Mouse (Mus musculus) spleen, postnatal 36 days (tissue): ENCODE measurements at regions not wholly inside any gene's neighbourhood (a gene's known extent, or its start where the extent isn't known, plus 50 kb on each side); places are given as distances from the start of the nearest gene placed in this dataset.
A peak's percentile ranks its signal among the peaks of the same experiment; 100 is the strongest.

ENCODE experiments used
- DNase-seq, 2 experiments: peaks; one replicate each; pipeline ENCODE4 v3.0.0; 2022; ENCODE audit warnings: low spot score in 2 of 2, mixed read lengths in 1 of 2

DNA sequence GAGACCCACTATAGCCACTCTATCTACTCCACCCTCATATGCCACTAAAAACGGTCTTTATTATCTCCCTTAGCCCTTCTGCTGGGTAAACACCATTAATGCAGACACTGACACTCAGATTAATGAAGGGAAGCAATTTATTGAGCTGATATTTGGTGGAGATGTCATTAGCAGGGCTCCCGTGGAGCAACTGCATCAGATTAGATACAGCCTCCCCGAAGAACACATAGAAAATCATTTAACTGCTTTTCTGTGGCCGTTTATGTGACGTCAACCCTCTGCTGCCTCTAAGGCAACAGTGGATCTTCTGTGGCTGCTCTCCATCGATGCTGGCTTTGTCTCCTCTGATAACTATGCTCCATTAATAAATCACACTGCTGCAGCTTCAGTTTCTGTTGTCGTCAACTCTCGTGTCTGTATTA, 207.2 kb upstream of the Hnrnpa3 start:
- no peak for DNase-seq

- no peak for DNase-seq
Observed at GRCm38 (mm10) chr2:75452274-75453148, 206.6 kb upstream of the Hnrnpa3 start.

- DNase-seq: no peak
Observed at GRCm38 (mm10) chr2:75455481-75455880, 203.6 kb upstream of the Hnrnpa3 start.

DNA sequence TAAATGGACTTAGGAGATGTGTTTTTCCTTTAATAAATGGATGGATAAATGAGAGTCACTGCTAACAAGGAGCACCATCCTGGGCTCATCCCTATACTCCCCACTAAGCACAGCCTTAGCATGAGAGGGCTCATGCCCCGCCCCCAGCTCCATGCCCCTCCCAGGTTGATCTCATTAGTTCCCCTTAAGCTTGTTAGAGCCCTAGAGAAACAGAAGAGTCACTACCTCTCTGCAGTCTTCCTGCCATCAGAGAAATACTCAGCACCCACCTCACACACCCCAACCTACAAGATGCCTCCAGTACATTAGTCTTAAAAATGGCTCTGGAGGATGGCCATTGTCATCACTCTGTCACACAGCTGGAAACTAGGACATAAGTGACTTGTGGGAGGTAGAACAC, 202.8 kb upstream of the Hnrnpa3 start:
- DNase-seq: no peak

GRCm38 (mm10) chr2:75457423-75457822, 201.6 kb upstream of the Hnrnpa3 start:
- DNase-seq: no peak

GRCm38 (mm10) chr2:75458898-75459297, 200.2 kb upstream of the Hnrnpa3 start:
- no peak for DNase-seq

DNA sequence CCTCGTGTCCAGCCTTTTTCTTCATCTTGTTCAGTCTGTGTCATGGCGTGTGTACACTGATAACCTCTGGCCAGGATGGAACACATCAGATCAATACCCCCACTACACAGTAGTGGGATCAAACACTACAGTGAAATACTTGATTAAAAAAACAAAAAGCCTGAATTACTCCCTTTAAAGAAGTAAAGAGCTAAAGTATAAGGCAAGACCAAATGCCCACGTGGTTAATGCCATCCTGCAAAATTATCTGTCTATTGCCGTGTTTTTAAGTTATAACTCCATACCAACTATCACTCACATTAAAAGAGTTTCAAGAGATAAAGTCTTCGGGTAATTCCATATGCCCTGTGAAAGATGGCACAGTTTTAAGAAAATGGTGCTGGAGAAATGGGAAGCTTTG, 198.6 kb upstream of the Hnrnpa3 start:
- DNase-seq: no peak

DNA sequence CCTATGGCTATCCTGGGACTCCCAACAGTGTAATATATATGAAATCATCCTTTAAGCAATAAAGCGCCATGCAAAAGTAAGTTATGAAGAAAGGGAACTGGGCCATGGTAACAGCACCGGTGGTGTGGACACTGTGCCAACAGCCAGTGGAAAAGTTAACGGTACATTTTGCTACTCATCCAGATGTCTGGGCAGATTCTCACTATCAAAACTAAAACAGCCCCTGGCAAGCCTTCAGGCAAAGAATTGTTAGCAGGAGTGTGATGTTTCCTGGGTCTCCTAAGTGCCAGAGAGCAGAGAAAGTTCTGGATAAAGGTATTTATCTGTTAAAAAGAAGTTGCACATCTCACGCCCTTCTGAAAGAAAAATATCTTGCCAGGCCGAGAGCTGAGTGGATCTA, 198.0 kb upstream of the Hnrnpa3 start:
- peak in 1 of 2 experiments; percentile 5 for DNase-seq

- DNase-seq: no peak
Observed at GRCm38 (mm10) chr2:75461421-75461991, 197.6 kb upstream of the Hnrnpa3 start.

DNA sequence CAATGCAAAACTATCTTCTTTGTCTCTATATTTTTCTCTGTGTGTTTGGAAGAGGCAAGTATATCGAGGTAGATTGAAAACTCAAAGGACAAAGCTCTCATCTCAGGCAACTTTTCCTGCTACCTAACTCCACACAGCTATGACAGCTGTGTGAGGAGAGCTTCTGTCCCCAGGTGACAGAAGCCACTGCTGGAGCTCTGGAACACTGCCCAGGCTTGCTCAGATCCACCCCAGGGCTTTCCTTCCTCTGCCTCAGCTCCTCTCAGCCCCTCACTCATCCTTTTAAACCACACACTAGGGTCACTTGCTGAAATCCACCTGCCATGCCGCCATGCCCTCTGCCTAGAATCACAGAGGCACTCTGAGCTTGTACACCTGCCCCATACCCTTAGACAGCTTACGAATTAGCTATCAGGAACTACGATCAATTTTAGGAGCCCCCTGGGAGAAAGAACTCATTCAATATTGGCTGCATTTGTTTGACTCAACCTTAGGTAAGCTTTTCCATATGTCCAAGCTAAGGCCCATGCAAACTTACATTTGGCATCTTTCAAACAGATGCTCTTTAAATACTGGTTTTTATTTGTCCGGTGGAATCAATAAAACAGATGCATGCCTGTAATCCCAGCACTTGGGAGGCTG, 196.9 kb upstream of the Hnrnpa3 start:
- no peak for DNase-seq

DNA sequence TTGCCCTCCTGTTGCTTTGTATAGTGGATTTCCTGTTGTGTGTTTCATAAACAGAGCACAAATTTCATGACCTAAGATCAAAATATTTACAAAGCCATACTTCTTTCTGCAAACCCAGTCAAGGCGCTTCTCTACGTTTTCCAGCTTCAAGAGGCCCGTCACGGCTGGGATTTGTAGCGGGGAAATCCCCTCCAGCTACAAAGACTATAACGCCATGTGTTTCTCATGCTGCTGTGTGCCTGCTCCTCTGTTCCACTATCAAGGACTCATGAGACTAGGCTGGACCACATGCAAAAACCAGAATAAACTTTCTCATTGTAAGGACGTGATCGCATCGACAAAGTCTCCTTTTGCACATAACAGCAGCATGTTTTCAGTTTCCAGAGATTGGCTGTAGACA, 196.0 kb upstream of the Hnrnpa3 start:
- DNase-seq: no peak

DNA sequence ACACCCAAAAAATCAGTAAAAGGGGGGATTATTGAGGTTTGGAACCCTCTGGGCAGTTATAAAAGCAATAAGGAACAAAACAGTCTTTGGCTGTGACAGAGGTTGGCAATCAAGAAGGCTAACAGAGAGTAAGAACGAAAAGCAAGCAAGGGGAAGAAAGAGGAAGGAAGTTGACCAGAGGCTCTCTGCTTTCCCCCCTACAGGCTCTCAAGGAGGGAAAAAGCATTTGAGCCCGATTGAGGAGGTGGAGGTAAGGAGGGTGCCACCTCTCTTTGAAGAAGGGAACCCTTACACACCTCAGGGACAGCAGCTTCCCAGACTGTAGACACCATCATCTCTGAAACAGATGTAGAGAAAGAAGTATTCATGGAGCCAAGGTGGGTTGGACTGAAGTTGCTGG, 194.6 kb upstream of the Hnrnpa3 start:
- no peak for DNase-seq

- no peak for DNase-seq
Observed at GRCm38 (mm10) chr2:75468851-75469250, 190.2 kb upstream of the Hnrnpa3 start.

DNA sequence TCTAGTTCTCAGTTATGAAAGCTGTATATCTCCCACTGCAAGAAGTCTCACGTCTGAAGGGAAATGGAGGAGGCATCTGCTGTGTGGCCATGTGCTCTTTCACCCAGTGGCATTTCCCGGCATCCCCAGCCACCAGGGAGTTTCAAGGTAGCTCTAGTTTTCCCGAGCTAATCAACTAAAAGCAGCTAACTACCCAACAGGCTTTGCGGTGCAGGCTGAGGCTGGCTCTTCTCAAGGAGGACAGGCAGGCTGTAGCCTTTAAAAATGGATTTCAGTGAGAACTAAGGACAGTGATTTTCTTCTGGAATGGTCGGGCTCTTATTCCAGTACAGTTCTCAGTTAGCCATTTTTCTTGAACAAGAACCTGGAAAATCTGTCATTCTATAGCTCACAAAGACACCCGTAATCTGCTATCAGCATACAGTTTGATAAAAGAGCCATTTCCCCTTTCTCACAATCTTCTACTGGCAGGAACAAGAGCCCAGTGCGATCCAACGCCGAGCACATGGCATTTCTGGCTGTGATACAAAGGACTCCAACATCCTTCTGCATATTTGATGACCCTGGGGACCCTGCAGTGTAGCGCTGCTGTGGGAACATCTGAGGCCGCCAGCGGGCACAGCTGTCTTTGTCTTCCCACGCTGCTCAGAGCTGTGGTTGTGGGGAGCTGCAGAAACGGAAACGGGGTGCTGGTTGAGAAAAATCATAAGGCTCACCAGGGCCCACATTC, 188.9 kb upstream of the Hnrnpa3 start:
- peak; percentile 58 to 64 for DNase-seq

- DNase-seq: no peak
Observed at GRCm38 (mm10) chr2:75470688-75471054, 188.4 kb upstream of the Hnrnpa3 start.

DNA sequence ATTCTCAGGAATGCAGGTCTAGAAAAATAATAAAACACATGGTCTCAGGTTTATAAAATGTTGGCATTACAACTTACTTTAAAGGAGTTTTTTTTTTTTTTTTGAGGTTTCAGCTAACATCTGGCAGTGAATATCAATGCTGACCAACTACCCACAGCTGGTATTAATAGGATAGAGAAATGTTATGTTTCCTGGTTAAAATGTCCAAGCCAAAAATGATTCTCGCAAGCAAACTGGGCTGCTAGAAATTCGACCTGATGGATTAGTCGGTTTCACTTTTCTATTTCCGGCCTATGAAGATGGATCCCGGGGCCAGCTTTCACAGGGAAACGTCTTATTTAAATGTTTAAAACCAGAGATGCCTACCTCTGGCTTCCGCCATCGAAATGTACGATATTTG, 186.6 kb upstream of the Hnrnpa3 start:
- DNase-seq: no peak

GRCm38 (mm10) chr2:75474509-75474908, 184.6 kb upstream of the Hnrnpa3 start:
- DNase-seq: no peak

DNA sequence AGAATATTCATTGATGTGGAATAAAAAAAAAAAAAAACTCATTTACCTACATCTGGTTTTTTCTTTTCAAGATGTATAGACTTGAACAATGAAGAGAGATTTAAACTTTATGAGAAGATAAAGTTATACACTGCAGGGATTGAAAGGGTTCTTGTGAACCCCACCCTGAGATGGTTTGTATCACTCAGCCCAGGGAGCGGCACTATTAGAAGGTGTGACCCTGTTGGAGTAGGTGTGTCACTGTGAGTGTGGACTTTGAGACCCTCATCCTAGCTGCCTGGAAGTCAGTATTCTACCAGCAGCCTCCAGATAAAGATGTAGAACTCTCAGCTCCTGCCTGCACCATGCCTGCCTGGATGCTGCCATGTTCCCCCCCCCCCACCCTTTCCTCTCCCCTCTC, 182.7 kb upstream of the Hnrnpa3 start:
- no peak for DNase-seq

DNA sequence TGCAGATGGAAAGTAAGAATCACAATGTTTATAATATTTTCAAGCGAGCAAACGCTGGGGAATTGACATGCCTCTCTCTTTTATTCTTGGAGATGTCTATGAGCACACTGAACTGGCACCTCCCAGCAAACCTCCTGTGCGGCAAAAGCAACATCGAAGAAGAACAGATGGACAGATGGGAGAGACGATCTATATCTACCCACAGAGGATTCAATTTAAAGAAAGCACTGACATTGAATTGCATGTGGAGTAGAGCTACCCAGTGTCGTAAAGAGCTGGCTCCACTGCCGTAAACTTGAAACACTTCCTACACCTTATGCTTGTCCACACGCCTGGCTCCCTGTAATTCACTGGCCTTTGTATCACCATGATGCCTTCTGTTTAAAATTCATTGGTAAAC, 182.0 kb upstream of the Hnrnpa3 start:
- no peak for DNase-seq

- no peak for DNase-seq
Observed at GRCm38 (mm10) chr2:75479546-75479945, 179.5 kb upstream of the Hnrnpa3 start.

DNA sequence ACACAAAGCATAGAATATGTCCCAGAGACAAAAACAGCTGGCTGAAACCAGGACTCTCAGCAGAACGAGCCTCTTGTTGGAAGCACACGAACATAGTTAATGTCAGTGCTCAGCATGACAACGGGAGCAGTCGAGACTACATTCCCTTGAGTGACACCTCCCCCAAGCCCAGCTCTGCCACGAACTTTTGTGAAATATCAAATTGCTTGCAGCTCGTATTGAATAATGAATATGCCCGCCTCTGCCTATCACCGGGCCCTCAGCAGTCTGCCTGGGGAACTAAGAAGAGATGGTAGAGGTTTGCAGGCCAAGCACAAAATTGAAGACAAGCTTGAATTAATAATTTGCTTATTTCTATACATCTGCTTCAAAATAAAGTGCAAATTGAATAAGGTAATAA, 177.2 kb upstream of the Hnrnpa3 start:
- no peak for DNase-seq

- DNase-seq: no peak
Observed at GRCm38 (mm10) chr2:75482484-75482883, 176.6 kb upstream of the Hnrnpa3 start.
